Mouse (Mus musculus) hindbrain, embryonic 13.5 days (tissue): ENCODE data around the gene Ost4. TPM values are rescaled to one million over a fixed set of nuclear protein-coding genes. Genes with fewer than 3 reads are reported as not detected.
"Not testable (repeated sequence)": the region's sequence is repeated elsewhere in the genome, so short reads cannot be mapped to it uniquely, and the experiment has no call there.

ENCODE experiments used
- ATAC-seq: fragments of 200-750 bp; cut with Nextera tagmentation; 2 replicates; pipeline ENCODE4 v1.8.0; 2017; ENCODE audit warnings: moderate TSS enrichment; ENCODE audit not compliant: low FRiP score
- H3K27ac ChIP-seq: fragments of 300-500 bp; sonication (generic); 2 replicates; pipeline ENCODE4 v1.5.1; 2015; ENCODE audit warnings: inconsistent platforms, mild to moderate bottlenecking, moderate library complexity
- H3K27me3 ChIP-seq: fragments of 300-500 bp; sonication (generic); 2 replicates; pipeline ENCODE4 v1.6.1; 2015; ENCODE audit warnings: mild to moderate bottlenecking, inconsistent platforms
- H3K36me3 ChIP-seq: fragments of 300-500 bp; sonication (generic); 2 replicates; pipeline ENCODE4 v1.6.1; 2015; ENCODE audit warnings: mild to moderate bottlenecking, inconsistent platforms
- H3K4me1 ChIP-seq: fragments of 300-500 bp; sonication (generic); replicated peaks from 2 replicates; pipeline ENCODE4 v1.6.1; 2015; ENCODE audit warnings: inconsistent platforms
- H3K4me2 ChIP-seq: fragments of 300-500 bp; sonication (generic); 2 replicates; pipeline ENCODE4 v1.6.1; 2015; ENCODE audit warnings: inconsistent platforms, mild to moderate bottlenecking, moderate library complexity
- H3K4me3 ChIP-seq: fragments of 300-500 bp; sonication (generic); 2 replicates; pipeline ENCODE4 v1.5.1; 2015; ENCODE audit warnings: mild to moderate bottlenecking, inconsistent platforms
- H3K9ac ChIP-seq: fragments of 300-500 bp; sonication (generic); 2 replicates; pipeline ENCODE4 v1.6.1; 2015; ENCODE audit warnings: mild to moderate bottlenecking, inconsistent platforms
- H3K9me3 ChIP-seq: fragments of 300-500 bp; sonication (generic); 2 replicates; pipeline ENCODE4 v1.6.1; 2016; ENCODE audit warnings: inconsistent platforms
- WGBS: fragments of 180-500 bp; shearing (Covaris S2); methylation state at CpG from one replicate; pipeline ENCODE4 v1.1.7; 2015; 5-methylcytosine and 5-hydroxymethylcytosine counted together
- polyA plus RNA-seq: library from polyadenylated mRNA; unstranded; fragments of >200 nt; fragmentation: Nextera tagmentation; extraction: Ambion mirVana; gene quantifications from 2 replicates; pipeline ENCODE4 v1.2.1, GENCODE M21; 2015

The Ost4 gene
- polyA plus RNA-seq, 1 experiment from 2014 or later, result 289 TPM

DNA sequence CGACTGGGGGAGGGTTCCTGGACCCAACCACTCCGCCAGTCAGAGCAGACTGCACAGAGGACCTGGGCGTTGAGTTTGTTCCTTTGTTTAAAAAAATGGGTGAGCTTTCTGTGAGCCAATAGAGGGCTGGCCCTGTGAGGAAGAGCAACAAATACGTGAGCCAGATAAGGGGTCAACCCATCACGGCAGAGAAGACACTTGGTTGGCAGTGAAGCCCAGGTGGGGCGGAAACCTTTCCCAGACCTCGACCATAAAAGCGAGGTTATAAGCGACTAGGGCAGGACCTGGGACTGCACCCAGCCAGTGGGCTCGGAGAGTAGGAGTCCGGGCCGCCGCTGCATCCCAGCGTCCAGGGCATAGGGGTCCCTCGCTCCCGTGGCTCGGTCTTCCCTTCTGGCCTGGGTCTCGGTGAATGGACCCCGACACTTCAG lies 20.2 kb downstream of the Ost4 start:
- Histone ChIP-seq H3K36me3 (peaks cover 19% of the 10 kb centered on the region), H3K4me1 (peaks cover 18% of the 10 kb centered on the region), H3K9me3 (no peaks in the 10 kb centered on the region), H3K4me3 (peak overlapping the region; percentile 85), H3K4me2 (peak overlapping the region; percentile 73), H3K9ac (peak overlapping the region; percentile 82), H3K27ac (peak overlapping the region; percentile 98), H3K27me3 (no peaks in the 10 kb centered on the region)
- under 1% methylated on average over 19 of the region's 19 CpGs for WGBS
- ATAC-seq, result peak; percentile 54

DNA sequence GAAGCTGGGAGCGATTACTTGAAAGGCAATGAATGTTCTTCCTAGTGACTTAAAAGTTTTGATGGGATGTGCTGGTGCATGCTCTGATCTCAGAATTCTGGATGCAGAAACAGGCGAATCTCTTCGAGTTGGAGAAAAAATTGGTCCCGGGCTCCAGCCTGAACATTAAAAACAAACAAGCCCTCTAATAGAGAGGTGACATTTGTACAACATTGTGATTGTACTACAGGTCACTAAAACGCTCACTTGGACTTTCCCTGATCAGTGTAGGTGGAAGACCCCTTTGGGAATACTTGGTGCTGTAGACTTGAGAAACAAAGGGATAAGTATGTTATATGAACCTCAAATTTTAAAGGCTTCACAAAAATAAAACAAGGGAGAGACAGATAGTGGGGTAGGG lies 20.9 kb downstream of the Ost4 start:
- peak overlapping the region; percentile 82 for H3K9ac ChIP-seq
- peak overlapping the region; percentile 73 for H3K4me2 ChIP-seq
- H3K27me3 ChIP-seq, result no peaks in the 10 kb centered on the region
- H3K4me1 ChIP-seq, result peaks cover 18% of the 10 kb centered on the region
- no peaks in the 10 kb centered on the region for H3K9me3 ChIP-seq
- 38% methylated on average over 5 of the region's 5 CpGs for WGBS
- H3K4me3 ChIP-seq, result peak overlapping the region; percentile 85
- no peak for ATAC-seq
- H3K36me3 ChIP-seq, result peaks cover 13% of the 10 kb centered on the region
- H3K27ac ChIP-seq, result peak overlapping the region; percentile 98

DNA sequence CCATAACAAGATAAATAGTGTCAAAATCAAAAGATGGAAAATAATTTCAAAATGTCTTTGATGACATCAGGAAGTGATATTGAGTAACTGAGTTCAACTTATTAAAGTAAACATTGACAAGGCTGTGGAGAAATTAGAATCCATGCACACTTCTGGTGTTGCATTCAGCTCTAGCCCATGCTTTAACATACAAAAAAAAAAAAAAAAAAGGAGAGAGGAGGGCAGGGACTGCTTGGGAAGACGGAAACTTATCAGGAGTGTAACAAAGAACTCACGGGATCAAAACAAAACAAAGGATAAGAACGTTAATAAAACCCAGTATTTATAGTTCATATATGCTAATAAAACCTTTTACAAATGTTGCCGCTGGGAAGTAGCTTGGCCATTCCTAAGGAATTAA lies 21.4 kb downstream of the Ost4 start:
- peak overlapping the region; percentile 85 for H3K4me3 ChIP-seq
- H3K9me3 ChIP-seq, result no peaks in the 10 kb centered on the region

DNA sequence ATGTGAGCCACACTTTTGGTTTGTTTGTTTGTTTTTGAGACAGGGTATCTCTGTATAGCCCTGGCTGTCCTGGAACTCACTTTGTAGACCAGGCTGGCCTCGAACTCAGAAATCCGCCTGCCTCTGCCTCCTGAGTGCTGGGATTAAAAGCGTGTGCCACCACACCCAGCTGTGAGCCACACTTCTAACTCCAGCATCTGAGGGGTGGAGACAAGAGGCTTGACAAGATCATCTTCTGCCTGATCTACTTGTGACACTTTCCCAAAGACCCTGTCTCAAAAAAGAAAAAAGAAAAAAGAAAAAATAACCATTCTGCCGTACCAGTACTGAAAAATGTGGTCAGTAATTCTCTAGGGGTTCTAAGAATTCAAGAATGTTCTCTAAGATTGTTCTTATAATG lies 25.7 kb downstream of the Ost4 start:
- H3K4me3 ChIP-seq, H3K9me3 ChIP-seq, H3K9ac ChIP-seq, H3K4me2 ChIP-seq, H3K27me3 ChIP-seq, H3K4me1 ChIP-seq, ATAC-seq, H3K27ac ChIP-seq: not testable (repeated sequence)
- peaks cover 13% of the 10 kb centered on the region for H3K36me3 ChIP-seq
- 87% methylated on average over 4 of the region's 4 CpGs for WGBS

More for the DNA sequence above, 21.4 kb downstream of the Ost4 start:
- Histone ChIP-seq H3K9ac (no peak overlapping the region), H3K36me3 (peaks cover 8% of the 10 kb centered on the region), H3K4me1 (peaks cover 18% of the 10 kb centered on the region), H3K27ac (no peak overlapping the region), H3K4me2 (peak overlapping the region; percentile 73), H3K27me3 (no peaks in the 10 kb centered on the region)
- WGBS, result 40% methylated on average over 4 of the region's 4 CpGs
- ATAC-seq, result no peak

DNA sequence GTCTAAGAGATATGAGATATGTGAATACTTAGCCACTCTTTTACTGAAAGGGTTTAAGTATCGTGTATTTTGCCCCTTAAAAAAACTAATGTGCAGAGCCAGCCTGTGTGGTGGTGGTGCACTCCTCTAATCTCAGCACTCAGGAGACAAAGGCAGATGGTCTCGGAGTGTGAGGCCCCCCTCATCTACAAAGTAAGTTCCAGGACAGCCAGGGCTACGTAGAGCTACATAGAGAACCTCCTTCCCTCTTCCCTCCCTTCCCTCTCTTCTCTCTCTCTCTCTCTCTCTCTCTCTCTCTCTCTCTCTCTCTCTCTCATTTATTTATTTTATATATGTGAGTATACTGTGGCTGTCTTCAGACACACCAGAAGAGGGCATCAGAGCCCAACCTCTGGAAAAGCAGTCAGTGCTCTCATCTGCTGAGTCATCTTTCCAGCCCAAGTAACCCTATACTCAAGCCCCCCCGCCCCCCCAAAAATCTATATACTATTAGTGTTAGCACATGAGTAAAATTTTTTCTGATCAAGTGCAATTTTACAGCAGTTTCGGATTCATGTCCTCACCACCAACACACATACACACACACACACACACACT lies 28.1 kb downstream of the Ost4 start:
- Histone ChIP-seq H3K27me3 (no peaks in the 10 kb centered on the region), H3K27ac (no peak overlapping the region), H3K36me3 (peaks cover 37% of the 10 kb centered on the region), H3K4me1 (no peaks in the 10 kb centered on the region), H3K9ac (no peak overlapping the region), H3K4me3 (no peak overlapping the region), H3K9me3 (no peaks in the 10 kb centered on the region), H3K4me2 (no peak overlapping the region)
- WGBS, result 86% methylated on average over 5 of the region's 5 CpGs
- ATAC-seq, result no peak

DNA sequence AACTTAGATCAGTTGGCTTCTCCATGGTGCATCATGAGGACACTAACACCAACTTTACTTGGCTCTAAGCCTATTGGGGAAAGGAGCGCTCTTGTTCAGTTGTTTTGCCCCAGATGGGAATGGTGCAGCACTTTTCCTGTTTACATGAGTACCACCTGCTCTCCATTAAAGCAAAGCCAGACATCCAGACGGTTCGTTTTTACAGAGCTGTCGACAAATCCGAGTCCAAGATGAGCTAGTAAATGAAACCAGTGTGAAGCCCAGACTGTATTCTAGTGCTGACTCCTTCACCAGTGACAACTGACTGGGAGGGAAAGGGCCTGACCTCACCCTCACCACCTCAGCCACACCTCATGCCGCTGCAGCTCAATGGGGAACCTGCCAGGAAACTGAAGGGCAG lies 29.0 kb downstream of the Ost4 start:
- ATAC-seq, result no peak
- no peak overlapping the region for H3K9ac ChIP-seq
- peaks cover 46% of the 10 kb centered on the region for H3K36me3 ChIP-seq
- no peak overlapping the region for H3K27ac ChIP-seq
- no peak overlapping the region for H3K4me2 ChIP-seq
- no peaks in the 10 kb centered on the region for H3K9me3 ChIP-seq
- H3K4me3 ChIP-seq, result no peak overlapping the region
- 66% methylated on average over 6 of the region's 6 CpGs for WGBS
- H3K27me3 ChIP-seq, result no peaks in the 10 kb centered on the region
- no peaks in the 10 kb centered on the region for H3K4me1 ChIP-seq

DNA sequence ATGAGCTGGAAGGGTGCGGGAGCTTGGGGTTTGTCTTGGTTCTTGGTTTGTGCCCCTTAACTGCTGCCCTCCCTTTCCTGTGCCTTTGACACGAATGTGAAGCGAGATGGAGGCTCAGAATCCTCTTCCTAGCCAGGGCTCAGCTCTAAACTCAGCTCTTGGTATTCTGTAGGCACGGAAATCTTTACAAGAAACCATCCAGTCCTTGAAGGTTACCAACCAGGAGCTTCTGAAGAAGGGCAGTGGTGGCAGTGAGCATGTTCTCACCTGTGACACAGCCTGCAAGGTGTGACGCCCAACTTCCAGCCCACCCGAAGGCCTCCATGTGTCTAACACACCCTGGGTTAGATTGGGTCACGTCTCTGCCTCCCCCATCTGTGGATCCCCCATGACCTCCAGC lies 33.2 kb downstream of the Ost4 start:
- Histone ChIP-seq H3K27ac (no peak overlapping the region), H3K27me3 (no peaks in the 10 kb centered on the region), H3K4me1 (peaks cover 18% of the 10 kb centered on the region), H3K4me3 (no peak overlapping the region), H3K36me3 (peaks cover 72% of the 10 kb centered on the region), H3K9me3 (no peaks in the 10 kb centered on the region), H3K4me2 (no peak overlapping the region), H3K9ac (no peak overlapping the region)
- WGBS, result 97% methylated on average over 7 of the region's 7 CpGs
- ATAC-seq, result no peak

DNA sequence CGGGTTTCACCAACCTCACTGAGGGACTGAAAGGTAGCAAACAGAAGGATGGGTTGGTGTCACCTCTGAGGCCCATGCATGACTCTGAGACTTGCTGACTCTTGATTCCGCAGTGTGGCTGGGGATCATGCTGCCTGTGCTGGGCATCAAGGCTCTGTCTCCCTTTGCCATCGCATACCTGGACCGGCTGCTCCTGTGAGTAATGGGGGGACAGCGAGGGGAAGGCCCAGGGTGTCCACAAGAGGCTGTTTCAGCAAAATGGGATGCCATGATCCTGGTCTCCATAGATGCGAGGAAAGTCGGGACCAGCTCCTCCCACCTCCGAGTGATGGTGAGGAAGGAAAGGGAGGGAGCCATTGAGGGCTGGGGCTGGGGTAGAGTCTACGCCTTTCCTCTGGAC lies 35.0 kb downstream of the Ost4 start:
- Histone ChIP-seq H3K9me3 (no peaks in the 10 kb centered on the region), H3K9ac (peak overlapping the region; percentile 46; the same call in 1 of the 2 replicates), H3K4me3 (no peak overlapping the region), H3K4me1 (peaks cover 26% of the 10 kb centered on the region), H3K36me3 (peaks cover 66% of the 10 kb centered on the region), H3K27me3 (no peaks in the 10 kb centered on the region), H3K27ac (no peak overlapping the region), H3K4me2 (no peak overlapping the region)
- no peak for ATAC-seq
- WGBS, result 90% methylated on average over 9 of the region's 9 CpGs

DNA sequence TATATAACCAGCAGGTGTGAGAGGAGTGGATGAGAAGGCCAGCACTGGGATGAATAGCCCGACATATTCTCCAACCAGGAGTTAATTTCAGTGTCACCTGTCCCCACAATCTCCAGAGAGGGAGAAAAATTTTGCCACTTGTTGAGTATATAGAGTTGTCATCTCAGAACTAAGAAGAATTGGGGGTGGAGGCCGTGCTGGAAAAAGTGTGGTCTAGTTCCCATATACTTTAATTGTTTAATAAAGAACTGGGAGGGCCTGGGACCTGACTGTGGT lies 37.5 kb downstream of the Ost4 start:
- peaks cover 64% of the 10 kb centered on the region for H3K36me3 ChIP-seq
- H3K9ac ChIP-seq, result peak overlapping the region; percentile 90
- no peak for ATAC-seq
- peak overlapping the region; percentile 76 for H3K4me3 ChIP-seq
- H3K4me2 ChIP-seq, result peak overlapping the region; percentile 87
- peaks cover 26% of the 10 kb centered on the region for H3K4me1 ChIP-seq
- 26% methylated on average over 2 of the region's 2 CpGs for WGBS
- peak overlapping the region; percentile 80 for H3K27ac ChIP-seq
- H3K9me3 ChIP-seq, result no peaks in the 10 kb centered on the region
- H3K27me3 ChIP-seq, result no peaks in the 10 kb centered on the region

DNA sequence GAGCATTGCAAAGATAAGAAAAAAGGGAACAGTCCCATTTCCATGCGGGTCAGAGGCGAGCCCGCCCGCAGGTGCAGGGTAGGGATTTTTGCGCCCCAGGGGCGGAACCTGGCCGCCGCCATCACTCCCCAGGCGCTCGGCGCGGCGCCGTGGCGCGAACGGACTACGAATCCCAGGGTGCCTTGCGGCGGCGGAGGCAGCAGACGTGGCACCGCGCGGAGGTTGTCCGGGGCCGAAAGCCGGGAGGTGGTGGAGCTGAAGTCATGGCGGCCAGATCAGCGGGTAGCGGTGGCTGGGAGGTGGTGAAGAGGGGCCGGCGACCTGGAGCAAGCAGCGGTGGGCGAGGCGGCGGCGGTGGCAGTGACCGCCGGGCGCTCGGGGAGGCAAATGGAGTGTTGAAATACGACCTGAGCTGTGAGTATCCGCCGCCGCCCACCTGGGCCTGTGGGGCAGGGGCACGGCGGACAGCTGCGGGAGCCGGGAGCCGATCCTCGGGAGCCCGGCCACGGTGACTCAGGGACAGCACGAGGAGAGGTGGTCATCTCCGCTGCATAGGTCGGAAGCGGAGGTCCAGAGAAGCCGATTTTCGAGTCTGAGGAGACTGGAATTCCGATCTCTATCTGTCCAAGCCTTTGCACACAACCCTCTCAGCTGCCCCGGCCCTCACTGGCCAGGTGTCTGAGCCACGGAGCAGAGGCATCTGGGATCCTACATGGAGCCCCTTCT lies 38.0 kb downstream of the Ost4 start:
- H3K4me1 ChIP-seq, result peaks cover 26% of the 10 kb centered on the region
- H3K9me3 ChIP-seq, result no peaks in the 10 kb centered on the region
- peak overlapping the region; percentile 80 for H3K27ac ChIP-seq
- under 1% methylated on average over 63 of the region's 63 CpGs for WGBS
- H3K4me3 ChIP-seq, result peak overlapping the region; percentile 76
- no peaks in the 10 kb centered on the region for H3K27me3 ChIP-seq
- H3K4me2 ChIP-seq, result peak overlapping the region; percentile 87
- H3K36me3 ChIP-seq, result peaks cover 64% of the 10 kb centered on the region
- peak overlapping the region; percentile 90 for H3K9ac ChIP-seq
- peak; percentile 90 for ATAC-seq

DNA sequence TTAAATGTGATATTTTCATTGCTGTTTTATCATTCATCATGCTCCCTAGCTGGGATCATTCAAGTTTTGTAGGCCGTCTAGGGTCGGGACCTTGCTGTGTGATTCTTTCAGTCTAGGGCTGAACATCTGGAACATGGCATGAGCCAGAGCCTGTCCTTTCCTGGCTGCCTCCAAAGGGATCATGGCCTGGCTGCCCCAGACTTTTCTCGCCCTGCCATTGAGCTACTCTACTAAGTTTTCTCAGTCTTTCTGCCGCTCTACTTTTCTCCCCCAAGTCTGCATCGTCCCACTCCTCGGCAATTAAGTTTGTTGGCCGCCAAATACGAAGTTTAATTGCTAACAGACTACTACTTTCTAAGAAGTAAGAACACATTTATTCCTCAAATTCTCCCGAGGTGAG lies 38.6 kb downstream of the Ost4 start:
- Histone ChIP-seq H3K27ac (peak overlapping the region; percentile 80), H3K9me3 (no peaks in the 10 kb centered on the region), H3K4me1 (peaks cover 26% of the 10 kb centered on the region), H3K9ac (peak overlapping the region; percentile 90), H3K27me3 (no peaks in the 10 kb centered on the region), H3K36me3 (peaks cover 64% of the 10 kb centered on the region), H3K4me2 (peak overlapping the region; percentile 87), H3K4me3 (peak overlapping the region; percentile 76)
- 21% methylated on average over 9 of the region's 9 CpGs for WGBS
- ATAC-seq, result 0 out of 2 replicates have a peak, but pooled peaks have one; percentile 11

DNA sequence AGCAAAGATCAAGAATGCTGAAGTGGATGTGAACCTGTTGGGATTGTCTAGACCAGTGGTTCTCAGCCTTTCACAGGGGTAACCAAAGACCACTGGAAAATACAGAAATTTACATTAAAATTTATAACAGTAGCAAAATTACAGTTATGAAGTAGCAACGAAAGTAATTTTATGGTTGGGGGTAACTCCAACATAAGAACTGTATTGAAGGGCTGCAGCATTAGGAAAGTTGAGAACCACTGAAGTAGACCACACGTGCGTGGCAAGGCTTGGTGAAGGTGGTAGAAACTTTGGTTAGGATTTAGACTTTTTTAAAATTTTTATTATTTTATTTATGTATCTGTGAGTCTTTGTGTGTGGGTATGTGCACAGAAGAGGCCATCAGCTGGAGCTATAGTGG lies 39.9 kb downstream of the Ost4 start, which contains the start of gene Tmem214:
Gene Tmem214 (plus strand): TSS at position 301 of the 400 bp plus-strand sequence.
- ATAC-seq, result no peak
- H3K9ac ChIP-seq, result peak within 1 kb of the TSS; percentile 90; the same call in 1 of the 2 replicates
- H3K27ac ChIP-seq, result peak within 1 kb of the TSS; percentile 80; the same call in 1 of the 2 replicates
- WGBS, result 97% methylated on average over 3 of the region's 3 CpGs
- H3K4me1 ChIP-seq, result peaks cover 26% of the 10 kb centered on the region
- H3K36me3 ChIP-seq, result peaks cover 62% of the 10 kb centered on the region
- H3K9me3 ChIP-seq, result no peaks in the 10 kb centered on the region
- no peaks in the 10 kb centered on the region for H3K27me3 ChIP-seq
- no peak within 1 kb of the TSS; the same call in 1 of the 2 replicates for H3K4me3 ChIP-seq
- 0 out of 2 replicates have a peak within 1 kb of the TSS, but pooled peaks have one; percentile 87 for H3K4me2 ChIP-seq

DNA sequence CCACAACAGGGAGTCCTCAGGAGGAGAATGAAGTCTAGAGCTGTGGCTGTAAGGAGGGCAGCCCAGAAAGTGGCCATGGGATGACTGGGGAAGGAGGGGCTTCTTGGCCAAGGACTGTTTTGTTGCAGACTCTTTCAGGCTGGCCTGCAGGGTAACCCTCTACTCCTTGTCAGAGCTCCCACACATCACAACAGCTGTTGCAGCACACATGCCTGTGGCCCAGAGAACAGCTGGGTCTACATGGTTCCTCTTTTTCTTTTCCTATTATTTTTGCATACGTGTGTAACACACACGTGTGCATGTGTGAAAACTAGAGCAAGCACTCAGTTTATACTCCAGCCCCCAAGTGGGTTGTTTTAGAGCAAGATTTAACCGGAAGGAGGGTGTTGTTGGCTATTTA lies 40.7 kb downstream of the Ost4 start:
- H3K4me2 ChIP-seq, result no peak overlapping the region
- H3K4me1 ChIP-seq, result peaks cover 26% of the 10 kb centered on the region
- no peak overlapping the region for H3K4me3 ChIP-seq
- 91% methylated on average over 3 of the region's 3 CpGs for WGBS
- H3K36me3 ChIP-seq, result peaks cover 59% of the 10 kb centered on the region
- H3K27me3 ChIP-seq, result no peaks in the 10 kb centered on the region
- H3K9ac ChIP-seq, result no peak overlapping the region
- ATAC-seq, result no peak
- H3K27ac ChIP-seq, result no peak overlapping the region
- no peaks in the 10 kb centered on the region for H3K9me3 ChIP-seq
